Mouse (Mus musculus) T-helper 17 cell (primary cell): Measurements from ENCODE around the gene Slirp.
"Not testable (repeated sequence)": the region's sequence is repeated elsewhere in the genome, so short reads cannot be mapped to it uniquely, and the experiment has no call there.

ENCODE experiments used
- in situ Hi-C, 2 experiments: fragments of 300-600 bp; cut with MboI, MseI; formaldehyde crosslinking; loops; 1 replicate in 1 of 2; 2 replicates in 1 of 2; pipeline ENCODE4 v1.15.1; 2025; ENCODE audit warnings: high pct_unique_total_duplicates in 2 of 2

Slirp gene

DNA sequence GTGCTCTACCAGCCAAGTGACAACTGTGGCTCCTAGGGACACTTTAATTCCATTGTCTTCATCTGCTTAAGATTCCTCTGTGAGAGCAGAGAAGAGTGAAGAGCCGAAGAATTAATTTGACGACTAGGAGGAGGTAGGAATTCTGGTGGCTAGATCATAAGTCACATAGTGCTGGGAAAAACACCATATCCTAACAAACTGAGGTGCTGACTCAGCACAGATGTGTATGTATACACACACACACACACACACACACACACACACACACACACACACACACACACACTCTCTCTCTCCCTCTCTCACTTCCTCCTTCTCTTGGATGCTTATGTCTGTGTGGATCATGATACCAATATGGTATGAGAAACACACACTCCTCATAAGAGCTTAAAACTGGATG is 15.4 kb upstream of the Slirp start:
- in situ Hi-C loops = no loop called here

DNA sequence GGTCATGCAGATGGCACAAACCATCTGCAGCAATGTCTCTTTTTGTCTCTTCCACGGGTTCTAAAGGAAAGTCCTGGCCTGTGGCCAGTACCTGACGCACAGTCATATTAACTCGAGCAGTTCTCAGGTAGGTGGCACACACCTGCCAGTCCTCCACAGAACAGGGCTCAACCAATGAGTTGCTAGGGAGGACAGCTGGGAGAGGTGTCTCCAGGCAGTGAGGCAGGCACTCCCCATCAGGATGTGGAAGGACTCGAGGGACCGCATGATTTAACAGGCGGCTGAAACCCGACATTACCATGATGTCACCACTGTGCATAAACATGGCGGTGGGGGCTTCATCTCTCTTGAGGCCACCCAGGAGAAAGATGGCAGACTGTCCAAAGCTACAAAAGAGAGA is 14.8 kb upstream of the Slirp start:
- in situ Hi-C loops = no loop called here

DNA sequence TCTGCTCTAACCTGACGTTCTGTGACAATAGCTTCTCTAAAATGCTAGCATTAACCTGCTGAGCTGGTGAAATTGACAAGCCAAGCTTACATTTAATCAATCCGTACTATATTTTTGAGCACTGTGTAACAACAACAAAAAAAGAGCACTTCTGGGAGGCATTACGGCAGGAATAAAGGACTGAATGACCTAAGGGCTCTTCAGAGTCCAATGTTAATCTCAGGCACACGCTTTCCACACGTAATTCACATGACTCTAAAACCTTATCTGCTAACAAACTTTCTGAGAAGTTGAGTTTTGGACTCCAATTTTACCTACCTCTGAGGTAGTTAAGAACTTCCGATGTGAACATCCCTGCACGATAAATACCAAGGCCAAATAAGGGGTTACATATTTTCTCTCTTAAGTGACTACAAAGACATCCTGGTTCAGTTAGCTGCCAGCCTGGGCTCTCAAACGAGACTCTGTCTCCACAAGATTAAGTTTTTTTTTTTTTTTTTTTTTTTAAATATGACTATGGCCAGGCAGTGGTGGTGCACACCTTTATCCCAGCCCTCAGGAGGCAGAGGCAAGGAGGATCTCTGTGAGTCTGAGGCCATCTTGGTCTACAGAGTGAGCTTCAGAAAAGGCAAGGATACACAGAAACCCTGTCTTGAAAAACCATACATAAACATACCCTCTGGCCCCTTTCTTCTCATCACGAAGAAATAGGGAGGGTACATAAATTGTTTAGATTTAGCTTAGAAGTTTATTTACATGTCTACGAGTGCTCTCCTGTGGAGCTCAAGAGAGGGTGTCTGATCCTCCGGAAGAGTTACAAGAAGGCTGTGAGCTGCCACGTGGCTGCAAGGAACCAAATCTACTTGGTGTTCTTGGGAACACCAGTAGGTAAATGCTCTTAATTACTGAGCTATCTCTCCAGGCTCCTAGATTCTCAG is 1.2 kb upstream of the Slirp start:
- in situ Hi-C loops = no loop called here

DNA sequence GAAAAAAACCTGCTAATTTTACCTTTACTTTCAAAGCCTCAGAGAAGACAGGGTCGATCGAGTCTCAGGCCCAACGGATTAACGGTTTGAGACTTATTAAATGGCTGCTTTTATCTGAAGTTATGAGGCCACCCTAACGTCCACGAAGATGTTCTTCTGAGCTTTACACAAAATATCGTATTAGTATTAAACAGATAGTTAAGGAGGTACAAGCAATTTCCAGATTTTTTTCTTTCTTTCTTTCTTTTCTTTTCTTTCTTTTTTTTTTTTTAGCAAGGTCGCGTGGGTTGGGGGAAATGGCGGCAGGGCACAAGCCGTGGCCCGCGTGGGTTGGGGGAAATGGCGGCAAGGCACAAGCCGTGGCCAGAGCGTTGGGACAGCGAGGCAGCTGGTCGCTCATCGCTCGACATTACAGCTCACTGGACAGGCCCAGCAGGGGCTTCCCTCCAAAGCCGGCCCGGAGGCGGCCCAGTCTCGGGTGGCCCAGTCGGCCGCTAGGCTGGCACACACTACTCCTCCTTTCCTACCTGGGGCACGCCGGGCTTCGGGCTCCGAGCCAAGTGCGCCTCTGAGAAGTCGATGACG is 489 bp upstream of the Slirp start:
- in situ Hi-C loops = no loop called here

DNA sequence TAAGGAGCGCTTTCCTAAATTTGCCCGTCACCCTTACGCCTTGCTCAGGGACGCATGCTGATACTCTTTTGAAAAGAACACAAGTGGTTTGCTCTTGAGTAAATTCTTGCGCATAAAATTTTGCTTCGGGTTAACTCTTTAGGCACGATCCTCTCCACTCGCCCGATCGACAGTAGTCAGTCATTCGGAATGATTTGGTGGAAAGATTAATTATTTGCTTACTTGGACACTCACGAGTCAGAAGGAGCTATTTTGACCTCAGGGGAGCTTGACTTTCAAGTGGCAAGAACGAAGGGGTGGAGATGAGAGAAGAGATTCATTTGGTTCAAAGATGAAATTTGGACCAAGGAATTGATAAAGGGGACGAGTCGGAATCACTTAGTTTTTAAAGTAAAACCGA is 515 bp downstream of the Slirp start:
- in situ Hi-C loops = no loop called here

DNA sequence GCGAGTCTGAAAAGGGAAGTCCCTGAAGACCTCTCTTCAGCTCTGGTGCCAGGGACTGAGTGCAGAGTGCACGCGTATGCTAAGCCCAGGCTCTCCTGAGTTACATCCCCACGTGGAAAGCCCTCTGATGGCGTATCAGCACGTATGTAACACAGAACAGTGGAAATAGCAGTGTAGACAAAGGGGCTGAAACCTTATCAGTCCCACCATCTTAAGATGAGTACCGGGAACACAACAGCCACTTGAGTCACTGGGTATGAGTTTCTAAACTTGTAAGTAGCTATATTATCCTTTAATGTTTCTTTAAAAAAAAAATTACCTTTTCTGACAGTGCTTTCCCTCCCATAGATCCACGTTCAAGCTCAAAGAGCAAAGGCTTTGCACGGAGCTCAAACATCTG is 5.8 kb downstream of the Slirp start:
- in situ Hi-C loops = no loop called here

DNA sequence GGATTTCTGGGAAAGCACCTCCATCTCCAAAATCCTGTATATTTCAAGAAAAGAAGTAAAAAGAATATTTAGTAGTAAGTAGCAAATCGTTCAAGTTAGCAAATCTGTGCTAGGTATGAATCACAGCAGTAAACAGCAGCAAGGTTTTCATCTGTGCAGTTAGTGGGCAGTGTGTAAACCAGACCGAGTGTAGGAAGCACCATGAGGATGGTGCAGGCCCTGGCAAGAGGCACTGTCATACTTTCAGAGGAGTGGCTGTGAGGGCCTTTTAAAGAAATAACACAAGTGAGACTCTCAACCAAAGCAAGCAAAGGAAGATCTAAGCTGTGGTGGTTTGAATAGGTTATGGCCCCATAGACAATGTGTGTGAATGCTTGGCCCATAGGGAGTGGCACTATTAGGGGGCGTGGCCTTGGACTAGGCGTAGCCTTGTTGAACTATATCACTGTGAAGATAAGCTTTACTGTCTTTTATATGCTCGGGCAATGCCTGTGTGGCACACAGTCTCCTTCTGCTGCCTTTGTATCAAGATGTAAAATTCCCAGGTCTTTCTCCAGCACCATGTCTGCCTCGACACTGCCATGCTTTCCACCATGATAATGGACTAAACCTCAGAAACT is 21.1 kb downstream of the Slirp start:
- in situ Hi-C loops = loop anchor here in 1 of 2 experiments (5.0 kb wide), 1 partner anchor 32 kb away; no protein-coding TSS in a partner anchor

DNA sequence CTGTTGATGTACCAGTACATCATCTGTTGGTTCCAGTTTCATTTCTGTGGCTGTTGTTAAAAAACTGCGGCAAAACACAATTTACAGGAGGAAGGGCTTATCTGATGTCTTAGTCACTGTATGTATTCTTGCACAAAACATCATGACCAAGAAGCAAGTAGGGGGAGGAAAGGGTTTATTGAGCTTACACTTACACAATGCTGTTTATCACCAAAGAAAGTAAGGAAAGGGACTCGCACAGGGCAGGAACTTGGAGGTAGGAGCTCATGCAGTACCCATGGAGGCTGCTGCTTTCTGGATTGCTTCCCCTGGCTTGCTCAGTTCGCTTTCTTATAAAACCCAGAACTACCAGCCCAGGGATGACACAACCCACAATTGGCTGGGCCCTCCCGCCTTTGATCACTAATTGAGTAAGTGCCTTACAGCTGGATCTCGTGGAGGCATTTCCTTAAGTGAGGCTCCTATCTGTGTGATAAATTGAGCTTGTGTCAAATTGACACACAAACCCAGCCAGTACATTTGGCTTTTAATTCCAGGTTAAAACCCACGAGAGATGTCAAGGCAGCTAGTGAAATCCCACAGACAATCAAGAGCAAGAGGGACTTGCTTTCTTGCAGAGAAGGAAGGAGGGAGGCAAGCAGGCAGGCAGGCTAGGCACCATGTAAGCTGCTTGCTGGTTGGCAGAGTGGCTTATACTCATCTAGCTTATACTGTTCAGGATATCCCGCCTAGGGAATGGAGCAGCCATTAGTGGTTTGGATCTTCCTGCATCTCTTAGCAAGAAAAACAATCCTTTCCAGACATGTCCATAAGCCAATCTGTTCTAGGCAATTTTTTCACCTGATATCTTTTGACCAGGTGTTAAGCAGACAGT is 26.8 kb downstream of the Slirp start:
- in situ Hi-C loops = no loop called here

DNA sequence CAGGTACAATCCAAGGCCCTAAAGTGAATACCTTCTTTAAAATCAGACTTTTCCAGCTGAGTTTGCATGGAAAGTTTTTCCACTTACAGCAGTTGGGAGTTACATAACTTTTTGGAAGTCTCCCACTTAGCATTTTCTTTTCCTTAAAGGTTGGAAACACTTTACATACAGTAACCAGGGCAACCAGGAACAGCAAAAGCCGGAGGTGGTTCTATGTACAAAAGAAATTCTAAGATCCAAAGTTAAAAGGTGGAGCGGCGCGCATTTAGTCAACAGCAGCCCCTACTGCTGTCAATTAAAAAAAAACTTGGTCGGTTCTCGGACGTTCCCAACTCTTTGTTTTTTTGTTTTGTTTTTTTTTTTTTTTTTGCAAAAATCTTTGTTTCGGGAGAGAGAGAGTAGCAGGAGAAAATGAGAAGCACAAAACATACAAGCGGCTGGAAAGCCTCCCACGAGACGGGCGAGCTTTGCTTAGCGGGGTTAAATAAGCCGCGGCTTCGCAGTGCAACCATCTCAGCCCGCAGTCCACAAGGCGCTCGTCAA is 27.8 kb downstream of the Slirp start:
- in situ Hi-C loops = no loop called here

DNA sequence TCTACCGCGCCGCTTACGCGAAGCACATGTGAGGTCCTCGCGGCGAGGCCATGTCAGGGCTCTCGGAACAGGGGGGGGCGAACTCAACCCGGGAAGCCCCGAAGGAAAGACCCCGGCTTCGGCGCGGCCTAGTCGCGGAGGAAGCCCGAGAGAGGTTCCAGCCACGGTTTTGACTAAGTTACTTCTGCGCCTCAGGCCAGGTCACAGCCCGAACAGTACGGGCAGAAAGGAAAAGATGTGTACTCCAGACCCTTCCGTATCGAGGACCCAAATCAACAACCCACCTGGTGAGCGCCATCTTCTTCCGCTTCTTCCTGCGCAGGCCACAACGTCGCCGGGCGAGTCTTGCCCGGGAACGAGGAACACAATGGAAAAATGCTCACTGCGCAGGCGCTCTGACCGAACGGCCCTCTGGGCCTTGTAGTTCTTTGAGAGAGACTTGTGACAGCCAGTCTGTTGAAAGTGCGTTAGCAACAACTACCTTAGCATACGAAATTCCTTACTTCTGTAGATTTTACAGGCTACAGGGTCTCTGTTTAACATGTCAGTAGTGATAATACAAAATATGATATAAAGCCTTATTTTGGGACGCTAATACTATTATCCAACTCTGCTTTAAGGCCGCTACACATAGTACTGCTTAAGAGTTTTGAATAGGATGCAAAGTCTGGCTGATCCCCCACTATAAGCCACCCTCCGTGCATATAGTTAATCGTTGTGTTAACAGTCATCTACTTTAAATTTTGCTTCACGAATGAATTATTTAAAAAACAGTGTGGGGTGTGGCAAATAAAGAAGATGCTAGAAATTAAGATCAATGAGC is 28.5 kb downstream of the Slirp start, which contains the start of gene Snw1:
Gene Snw1, minus strand, starts transcription at position 311 of the 823 bp plus-strand sequence.
- in situ Hi-C loops = no loop called here

DNA sequence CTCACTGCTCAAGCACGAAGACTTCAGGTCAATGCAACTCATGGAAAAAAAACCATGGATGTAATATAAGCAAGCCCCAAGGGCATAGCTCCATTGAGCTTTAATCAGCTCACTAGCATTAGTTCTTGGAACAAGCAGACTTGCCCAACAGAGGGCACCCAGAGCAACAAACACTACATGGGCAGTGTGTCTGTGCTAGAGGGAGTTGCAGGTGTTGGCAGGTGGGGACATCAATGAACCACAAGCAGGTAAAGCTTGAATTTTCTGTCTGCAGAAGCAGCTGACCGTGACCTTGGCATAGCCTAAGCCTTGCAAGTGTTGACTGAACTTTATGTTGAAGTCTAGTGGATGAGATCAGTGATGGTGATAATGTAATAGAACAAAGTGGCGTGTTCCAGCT is 31.1 kb downstream of the Slirp start:
- in situ Hi-C loops = no loop called here

DNA sequence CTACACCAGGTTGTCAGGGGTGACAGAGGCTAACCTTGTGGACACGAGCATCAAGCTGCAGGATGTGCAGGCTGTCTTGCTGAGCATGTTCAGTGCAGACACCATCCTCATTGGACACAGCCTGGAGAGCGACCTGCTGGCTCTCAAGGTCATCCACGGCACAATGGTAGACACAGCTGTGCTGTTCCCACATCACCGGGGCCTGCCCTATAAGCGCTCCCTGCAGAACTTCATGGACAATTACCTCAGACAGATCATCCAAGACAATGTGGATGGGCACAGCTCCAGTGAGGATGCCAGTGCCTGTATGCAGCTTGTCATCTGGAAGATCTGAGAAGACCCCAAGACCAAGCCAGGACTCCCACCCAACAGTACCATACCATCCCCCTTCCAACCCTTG is 38.8 kb downstream of the Slirp start:
- in situ Hi-C loops = not testable (repeated sequence)

DNA sequence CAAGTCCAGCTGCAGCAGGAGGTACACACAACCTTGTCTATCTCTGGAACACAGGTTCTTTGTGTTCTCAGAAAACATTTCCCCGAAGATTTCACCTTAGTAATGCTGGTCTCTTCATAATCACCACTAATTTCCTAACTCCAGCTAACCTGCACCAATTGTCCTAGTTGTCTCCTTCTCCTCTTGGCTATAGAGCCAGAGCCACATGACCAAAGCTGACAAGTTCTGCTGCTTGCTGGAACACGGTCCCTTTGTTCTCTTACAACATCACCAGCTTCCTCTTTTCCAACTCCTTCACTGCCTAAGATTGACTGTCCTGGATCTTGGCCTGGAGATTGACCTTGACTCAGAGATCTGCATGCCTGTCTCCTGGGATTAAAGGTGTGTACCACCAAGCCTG is 45.0 kb downstream of the Slirp start:
- in situ Hi-C loops = not testable (repeated sequence)

DNA sequence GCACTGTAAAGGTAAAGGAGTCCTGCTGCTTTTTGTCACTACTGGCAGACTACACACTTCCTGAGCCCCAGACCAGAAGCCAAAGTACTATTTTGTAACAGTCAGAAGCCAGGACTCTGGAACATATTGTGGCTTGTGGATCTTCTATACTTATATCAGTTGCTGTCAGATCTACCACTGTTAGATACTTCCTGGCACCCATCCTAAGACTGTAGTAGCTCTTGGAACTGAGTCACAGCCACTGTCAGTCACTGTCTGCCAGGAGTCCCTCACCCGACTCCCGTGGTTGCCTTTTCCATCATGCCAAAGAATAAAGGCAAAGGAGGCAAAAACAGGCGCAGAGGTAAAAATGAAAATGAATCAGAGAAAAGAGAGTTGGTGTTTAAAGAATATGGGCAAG is 50.7 kb downstream of the Slirp start, which contains the start of gene Gm5788:
Gene Gm5788, plus strand, starts transcription at position 301 of the 400 bp plus-strand sequence.
- in situ Hi-C loops = not testable (repeated sequence)
